Mouse (Mus musculus): ENCODE data around the gene Rufy3. TPM values are rescaled to one million over a fixed set of nuclear protein-coding genes. Genes with fewer than 3 reads are reported as not detected.

Rufy3 gene
- total RNA-seq, 2 experiments from 2014 or later = 2.9 to 3.7 TPM

Other genes starting within 250 kb of the Rufy3 start
- not detected in 2 replicates for gene Prol1, start 247.7 kb upstream of the Rufy3 start, total RNA-seq (2015; ENCODE audit: low replicate concordance)
- not detected in 2 replicates for gene Prol1, start 247.7 kb upstream of the Rufy3 start, total RNA-seq (2017; ENCODE audit: low replicate concordance)
- not detected in 2 replicates for gene Amtn, start 188.9 kb upstream of the Rufy3 start, total RNA-seq (2015; ENCODE audit: low replicate concordance)
- gene Amtn, start 188.9 kb upstream of the Rufy3 start, total RNA-seq (2017; ENCODE audit: low replicate concordance) = not detected in 2 replicates
- not detected in 2 replicates for gene Ambn, start 109.0 kb upstream of the Rufy3 start, total RNA-seq (2015; ENCODE audit: low replicate concordance)
- gene Ambn, start 109.0 kb upstream of the Rufy3 start, total RNA-seq (2017; ENCODE audit: low replicate concordance) = not detected in 2 replicates
- gene Enam, start 77.1 kb upstream of the Rufy3 start, total RNA-seq (2015; ENCODE audit: low replicate concordance) = not detected in 2 replicates
- gene Enam, start 77.1 kb upstream of the Rufy3 start, total RNA-seq (2017; ENCODE audit: low replicate concordance) = not detected in 2 replicates
- 73.6 and 78.4 TPM in 2 replicates for gene Jchain, start 37.1 kb upstream of the Rufy3 start, total RNA-seq (2015; ENCODE audit: low replicate concordance)
- gene Jchain, start 37.1 kb upstream of the Rufy3 start, total RNA-seq (2017; ENCODE audit: low replicate concordance) = 36.3 and 37.8 TPM in 2 replicates
- 10.6 and 20.5 TPM in 2 replicates for gene Utp3, start 10.6 kb upstream of the Rufy3 start, total RNA-seq (2015; ENCODE audit: low replicate concordance)
- 10.9 and 11.8 TPM in 2 replicates for gene Utp3, start 10.6 kb upstream of the Rufy3 start, total RNA-seq (2017; ENCODE audit: low replicate concordance)
- gene Grsf1, start 111.1 kb downstream of the Rufy3 start, total RNA-seq (2015; ENCODE audit: low replicate concordance) = 15.9 and 26.3 TPM in 2 replicates
- gene Grsf1, start 111.1 kb downstream of the Rufy3 start, total RNA-seq (2017; ENCODE audit: low replicate concordance) = 17.6 and 31.3 TPM in 2 replicates
- gene Mob1b, start 155.8 kb downstream of the Rufy3 start, total RNA-seq (2015; ENCODE audit: low replicate concordance) = 21.7 and 33.6 TPM in 2 replicates
- gene Mob1b, start 155.8 kb downstream of the Rufy3 start, total RNA-seq (2017; ENCODE audit: low replicate concordance) = 15.7 and 19.4 TPM in 2 replicates
- gene Dck, start 200.0 kb downstream of the Rufy3 start, total RNA-seq (2015; ENCODE audit: low replicate concordance) = 66.0 and 106 TPM in 2 replicates
- gene Dck, start 200.0 kb downstream of the Rufy3 start, total RNA-seq (2017; ENCODE audit: low replicate concordance) = 75.0 and 113 TPM in 2 replicates

Data from erythroblast, adult 5-6 weeks (primary cell).